Mouse (Mus musculus) liver, embryonic 14.5 days (tissue): ENCODE data around the gene Xpo6.

ENCODE experiments used
- CTCF ChIP-seq: IDR thresholded peaks from 2 replicates; pipeline ENCODE4 v1.5.1; 2016; ENCODE audit warnings: antibody characterized with exemption, low read depth, control low read depth
- EP300 ChIP-seq: IDR thresholded peaks from 2 replicates; pipeline ENCODE4 v1.6.1; 2016; ENCODE audit warnings: antibody characterized with exemption, low read depth

DNA sequence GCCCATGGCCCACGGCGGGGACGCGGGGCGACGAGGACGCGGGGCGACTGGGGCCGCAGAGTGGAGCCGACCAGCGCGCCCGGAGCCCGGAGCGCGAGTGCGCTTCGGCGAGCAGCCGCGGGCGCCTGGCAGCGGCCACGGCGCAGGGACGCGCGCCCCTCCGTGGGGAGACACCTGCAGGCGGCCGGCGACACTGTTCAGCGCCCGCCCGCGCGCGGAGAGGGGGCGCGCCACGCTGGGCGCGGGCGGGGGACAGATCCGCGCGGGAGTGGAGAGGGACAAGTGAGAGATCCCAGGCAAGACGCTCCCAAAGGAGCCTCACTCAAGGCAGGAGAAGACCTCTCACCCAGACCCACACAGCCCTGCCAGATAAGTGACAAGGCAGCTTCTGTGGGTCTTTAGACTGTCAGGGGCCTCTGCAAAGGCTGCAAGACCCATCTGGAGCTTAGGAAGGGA lies 118.0 kb downstream of the Xpo6 start, which contains the start of gene Gsg1l:
- TF ChIP-seq CTCF: no peak
- no peak for TF ChIP-seq EP300
